Mouse (Mus musculus) thymus, adult 2 months (tissue): ENCODE results near the gene Pnpla6.

Experiments
- CTCF ChIP-seq: fragments of 200-500 bp; IDR thresholded peaks from 2 replicates; pipeline ENCODE4 v1.5.1; 2012; ENCODE audit warnings: mild to moderate bottlenecking, control low read depth, low read length, moderate library complexity, borderline replicate concordance; ENCODE audit not compliant: control insufficient read depth, poor library complexity, insufficient read depth; ENCODE audit errors: extremely low read depth
- POLR2A ChIP-seq: fragments of 200-500 bp; IDR thresholded peaks from 2 replicates; pipeline ENCODE4 v1.6.1; 2012; ENCODE audit warnings: mild to moderate bottlenecking, low read length, control low read depth, moderate library complexity; ENCODE audit not compliant: control insufficient read depth, poor library complexity, insufficient read depth; ENCODE audit errors: extremely low read depth

- no peak for TF ChIP-seq CTCF
- TF ChIP-seq POLR2A = no peak
Observed at GRCm38 (mm10) chr8:3514681-3515247, 420 bp upstream of the Pnpla6 start.
